Mouse (Mus musculus) central nervous system, embryonic 11.5 days (tissue): ENCODE measurements around the gene Vmn1r230. TPM values are rescaled to one million over a fixed set of nuclear protein-coding genes. Genes with fewer than 3 reads are reported as not detected.

Experiments
- polyA plus RNA-seq: library from polyadenylated mRNA; depleted of rRNA; stranded (reverse); fragments of >200 nt; gene quantifications from 2 replicates; pipeline ENCODE4 v1.2.3, GENCODE M21; 2012; rRNA removed

Vmn1r230 gene
- polyA plus RNA-seq = not detected in 2 replicates

DNA sequence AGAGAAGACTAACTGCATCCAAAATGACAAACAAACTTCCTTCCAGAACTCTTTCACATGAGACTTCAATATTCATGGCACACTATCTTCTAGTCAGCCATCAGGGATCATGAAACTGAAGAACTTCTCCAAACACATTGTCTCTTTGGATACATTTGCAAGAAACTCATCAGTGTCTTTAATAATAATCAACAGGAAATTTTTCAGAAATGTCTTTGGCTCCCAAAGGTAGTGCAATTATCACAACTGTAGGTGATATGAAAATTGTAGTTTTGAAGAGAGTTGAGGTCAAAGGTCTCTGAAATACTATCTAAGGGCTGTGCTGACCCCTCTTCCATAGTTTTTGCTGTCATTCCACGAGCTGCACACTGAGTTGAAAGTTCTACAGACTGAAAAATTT is at the start of gene Vmn1r230:
Vmn1r230 (plus strand) TSS at position 301 of the 400 bp plus-strand sequence.

DNA sequence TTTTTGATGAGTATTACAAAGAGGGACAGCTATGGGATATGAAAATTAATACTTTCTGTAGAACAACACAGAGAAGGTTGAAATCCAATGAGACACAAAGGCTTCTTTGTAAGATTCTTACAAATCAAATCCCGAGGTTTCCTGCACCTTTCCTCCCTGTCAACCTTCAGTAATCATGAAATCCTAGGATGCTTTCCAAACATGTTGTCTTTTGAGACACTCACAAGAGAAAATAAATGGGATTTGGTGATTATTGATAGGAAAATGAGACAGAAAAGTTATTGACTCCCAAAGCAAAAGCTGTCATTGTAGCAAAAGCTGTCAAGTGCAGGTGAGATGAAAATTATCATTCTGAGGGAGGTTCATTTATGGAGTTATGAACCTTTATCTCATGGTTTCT is 29.0 kb upstream of the Vmn1r230 start, which contains the start of gene Vmn1r229:
Vmn1r229 (plus strand) TSS at position 301 of the 400 bp plus-strand sequence.

Other genes with a start within 250 kb of the Vmn1r230 start
- gene Vmn2r110, start 244.0 kb upstream of the Vmn1r230 start, polyA plus RNA-seq = not detected in 2 replicates
- gene Fpr-rs3, start 215.6 kb upstream of the Vmn1r230 start, polyA plus RNA-seq = not detected in 2 replicates
- not detected in 2 replicates for gene Vmn1r226, start 157.6 kb upstream of the Vmn1r230 start, polyA plus RNA-seq
- not detected in 2 replicates for gene Vmn1r227, start 110.6 kb upstream of the Vmn1r230 start, polyA plus RNA-seq
- not detected in 2 replicates for gene Vmn1r228, start 54.3 kb upstream of the Vmn1r230 start, polyA plus RNA-seq
- gene Vmn1r229, start 28.9 kb upstream of the Vmn1r230 start, polyA plus RNA-seq = not detected in 2 replicates
- gene Vmn1r231, start 64.6 kb downstream of the Vmn1r230 start, polyA plus RNA-seq = not detected in 2 replicates
- gene Vmn1r232, start 79.3 kb downstream of the Vmn1r230 start, polyA plus RNA-seq = not detected in 2 replicates
- gene Ppp2r1a, start 104.9 kb downstream of the Vmn1r230 start, polyA plus RNA-seq = 242 and 289 TPM in 2 replicates
- not detected in 2 replicates for gene Vmn1r233, start 156.0 kb downstream of the Vmn1r230 start, polyA plus RNA-seq
- 18.8 and 30.2 TPM in 2 replicates for gene Zfp160, start 168.5 kb downstream of the Vmn1r230 start, polyA plus RNA-seq